ENCODE assay signal across 16 mouse cellular contexts in genomic region chr12:84912652-84913104, GRCm38 (mm10). TPM values are rescaled to one million over a fixed set of nuclear protein-coding genes. Genes with fewer than 3 reads are reported as not detected.
A peak's percentile ranks its signal among the peaks of the same experiment; 100 is the strongest.
DNase-seq lines count a peak whose midpoint lies in the region; ATAC-seq and TF ChIP-seq lines count a peak whose summit lies in the region.
"Had no signal": no experiment of that assay in that cellular context is flagged by ENCODE, and none has a peak within 500 bp of the region (broad histone marks: within the 10 kb centered on the region; RNA-seq: fewer than 3 reads in every experiment).

No protein-coding gene starts in this region.

- H3K79me2 ChIP-seq in heart, adult 2 months (replicated peaks; ENCODE audit: control insufficient read depth, insufficient read depth, low read length): no peaks in the 10 kb centered on the region

- DNase-seq in cerebellum, adult 9-10 months: peak; percentile 40
- DNase-seq in midbrain, postnatal 0 days (ENCODE audit: low spot score): peak; percentile 83
- DNase-seq in layer of hippocampus, postnatal 25 days (ENCODE audit: extremely low spot score in 1 of 2, low spot score in 1 of 2): no peak
- no peak for DNase-seq in heart, adult 2 months
- DNase-seq: kidney, adult 11 months; kidney, postnatal 36 days; liver; thymus, postnatal 14 days had no signal

- H3K27ac ChIP-seq in heart, embryonic 11.5 days (ENCODE audit: low read depth, low read length): no peak overlapping the region
- no peak overlapping the region for H3K27ac ChIP-seq in heart, embryonic 12.5 days (ENCODE audit: poor library complexity, severe bottlenecking)
- H3K27ac ChIP-seq in midbrain, embryonic 15.5 days: no peak overlapping the region
- H3K27ac ChIP-seq in midbrain, embryonic 13.5 days: no peak overlapping the region
- H3K27ac ChIP-seq in midbrain, postnatal 0 days (ENCODE audit: low read depth, low read length): no peak overlapping the region
- no peak overlapping the region for H3K27ac ChIP-seq in heart, adult 2 months
- H3K27ac ChIP-seq: embryonic facial prominence, embryonic 15.5 days; left cerebral cortex, adult 2 months had no signal

- ATAC-seq in heart, embryonic 11.5 days (replicated peaks; ENCODE audit: insufficient number of reproducible peaks, low FRiP score, low TSS enrichment): no peak
- ATAC-seq in heart, embryonic 12.5 days (ENCODE audit: insufficient number of reproducible peaks, low FRiP score): no peak
- 0 out of 2 replicates have a peak, but pooled peaks have one; percentile 37 for ATAC-seq in midbrain, embryonic 15.5 days (replicated peaks)
- no peak for ATAC-seq in midbrain, embryonic 13.5 days
- ATAC-seq in midbrain, postnatal 0 days (ENCODE audit: low FRiP score): peak; percentile 68

- no peak for TF ChIP-seq POLR2A in heart, adult 2 months (IDR thresholded peaks at IDR 0.05; ENCODE audit: insufficient read depth, low read depth, low read length)

- 0 out of 2 replicates have a peak, but pooled peaks cover 3% of the 10 kb centered on the region for H3K36me3 ChIP-seq in heart, embryonic 11.5 days (ENCODE audit: control insufficient read depth, insufficient read depth, low read length)
- peaks cover 7% of the 10 kb centered on the region; the same call in 1 of the 2 replicates for H3K36me3 ChIP-seq in heart, embryonic 12.5 days
- H3K36me3 ChIP-seq in midbrain, embryonic 15.5 days (replicated peaks): peaks cover 3% of the 10 kb centered on the region; the same call in 1 of the 2 replicates
- peaks cover 14% of the 10 kb centered on the region for H3K36me3 ChIP-seq in midbrain, embryonic 13.5 days
- peaks cover 5% of the 10 kb centered on the region; the same call in 1 of the 2 replicates for H3K36me3 ChIP-seq in midbrain, postnatal 0 days (ENCODE audit: insufficient read depth, low read length)
- H3K36me3 ChIP-seq in heart, adult 2 months (ENCODE audit: control insufficient read depth, insufficient read depth, low read length): no peaks in the 10 kb centered on the region

- no peaks in the 10 kb centered on the region for H3K27me3 ChIP-seq in heart, embryonic 11.5 days (ENCODE audit: control insufficient read depth, insufficient read depth, low read length)
- H3K27me3 ChIP-seq in heart, embryonic 12.5 days (replicated peaks): no peaks in the 10 kb centered on the region
- H3K27me3 ChIP-seq in midbrain, embryonic 15.5 days (replicated peaks): no peaks in the 10 kb centered on the region
- no peaks in the 10 kb centered on the region for H3K27me3 ChIP-seq in midbrain, embryonic 13.5 days
- H3K27me3 ChIP-seq in midbrain, postnatal 0 days (ENCODE audit: insufficient read depth, low read length): no peaks in the 10 kb centered on the region
- no peaks in the 10 kb centered on the region for H3K27me3 ChIP-seq in heart, adult 2 months (ENCODE audit: control insufficient read depth, insufficient read depth, low read length)
- H3K27me3 ChIP-seq: embryonic facial prominence, embryonic 15.5 days had no signal

- H3K9ac ChIP-seq in heart, embryonic 11.5 days (ENCODE audit: low read depth, low read length): 0 out of 2 replicates have a peak overlapping the region, but pooled peaks have one; percentile 40
- no peak overlapping the region for H3K9ac ChIP-seq in heart, embryonic 12.5 days
- no peak overlapping the region for H3K9ac ChIP-seq in midbrain, embryonic 15.5 days
- H3K9ac ChIP-seq in midbrain, embryonic 13.5 days (replicated peaks): no peak overlapping the region
- H3K9ac ChIP-seq in midbrain, postnatal 0 days (replicated peaks; ENCODE audit: low read length, poor library complexity, severe bottlenecking): no peak overlapping the region
- no peak overlapping the region for H3K9ac ChIP-seq in heart, adult 2 months (ENCODE audit: low read depth, low read length)
- H3K9ac ChIP-seq: embryonic facial prominence, embryonic 15.5 days had no signal

- peaks cover 2% of the 10 kb centered on the region for H3K4me1 ChIP-seq in heart, embryonic 11.5 days (ENCODE audit: control insufficient read depth, insufficient read depth, low read length)
- H3K4me1 ChIP-seq in heart, embryonic 12.5 days (replicated peaks): peaks cover 12% of the 10 kb centered on the region
- peaks cover 1% of the 10 kb centered on the region; the same call in 1 of the 2 replicates for H3K4me1 ChIP-seq in midbrain, embryonic 15.5 days
- peaks cover 2% of the 10 kb centered on the region; the same call in 1 of the 2 replicates for H3K4me1 ChIP-seq in midbrain, embryonic 13.5 days (replicated peaks)
- H3K4me1 ChIP-seq in midbrain, postnatal 0 days (ENCODE audit: insufficient read depth, low read length): no peaks in the 10 kb centered on the region
- H3K4me1 ChIP-seq in heart, adult 2 months (ENCODE audit: control insufficient read depth, insufficient read depth, low read length): peaks cover 2% of the 10 kb centered on the region

- TF ChIP-seq EP300 in heart, adult 2 months (IDR thresholded peaks at IDR 0.05; ENCODE audit: insufficient read depth, low read depth, low read length): no peak

- 86% methylated on average over 4 of the region's 4 CpGs for WGBS in heart, embryonic 11.5 days (ENCODE audit: insufficient replicate concordance)
- 78% methylated on average over 4 of the region's 4 CpGs for WGBS in heart, embryonic 12.5 days
- WGBS in midbrain, embryonic 15.5 days: 83% methylated on average over 4 of the region's 4 CpGs
- WGBS in midbrain, embryonic 13.5 days: 89% methylated on average over 4 of the region's 4 CpGs
- WGBS in midbrain, postnatal 0 days: 80% methylated on average over 4 of the region's 4 CpGs
- 77% methylated on average over 4 of the region's 4 CpGs for WGBS in heart, adult 2 months

- intact Hi-C loops in heart, adult 2 months (cut with DNase I): no loop called here

- no peak overlapping the region for H3K4me2 ChIP-seq in heart, embryonic 11.5 days
- no peak overlapping the region for H3K4me2 ChIP-seq in heart, embryonic 12.5 days
- H3K4me2 ChIP-seq in midbrain, embryonic 15.5 days: no peak overlapping the region
- no peak overlapping the region for H3K4me2 ChIP-seq in midbrain, embryonic 13.5 days (replicated peaks)
- H3K4me2 ChIP-seq in midbrain, postnatal 0 days (ENCODE audit: low read depth, low read length, poor library complexity, severe bottlenecking): no peak overlapping the region
- H3K4me2 ChIP-seq: embryonic facial prominence, embryonic 15.5 days had no signal

- TF ChIP-seq CTCF in midbrain, postnatal 0 days (IDR thresholded peaks at IDR 0.05): no peak
- no peak for TF ChIP-seq CTCF in heart, adult 2 months (IDR thresholded peaks at IDR 0.05)

- H3K9me3 ChIP-seq in heart, embryonic 11.5 days (replicated peaks; ENCODE audit: control insufficient read depth, low read length): no peaks in the 10 kb centered on the region
- no peaks in the 10 kb centered on the region for H3K9me3 ChIP-seq in heart, embryonic 12.5 days (replicated peaks)
- H3K9me3 ChIP-seq in midbrain, embryonic 15.5 days: no peaks in the 10 kb centered on the region
- no peaks in the 10 kb centered on the region for H3K9me3 ChIP-seq in midbrain, embryonic 13.5 days
- no peaks in the 10 kb centered on the region for H3K9me3 ChIP-seq in midbrain, postnatal 0 days (ENCODE audit: low read length)
- H3K9me3 ChIP-seq: embryonic facial prominence, embryonic 15.5 days had no signal

- no peak overlapping the region for H3K4me3 ChIP-seq in heart, embryonic 11.5 days (ENCODE audit: low read depth, low read length)
- H3K4me3 ChIP-seq in heart, embryonic 12.5 days: no peak overlapping the region
- H3K4me3 ChIP-seq in midbrain, embryonic 15.5 days: no peak overlapping the region
- no peak overlapping the region for H3K4me3 ChIP-seq in midbrain, embryonic 13.5 days (replicated peaks)
- H3K4me3 ChIP-seq in midbrain, postnatal 0 days (ENCODE audit: low read depth, low read length): no peak overlapping the region
- no peak overlapping the region for H3K4me3 ChIP-seq in heart, adult 2 months
- H3K4me3 ChIP-seq: embryonic facial prominence, embryonic 15.5 days; left cerebral cortex, adult 2 months had no signal

RNA-seq across cellular contexts. Expression of gene Ltbp2, which starts 36.3 kb away (rescaled TPM):
- polyA plus RNA-seq in heart, embryonic 11.5 days (2014; fragmentation: Nextera tagmentation; extraction: Ambion mirVana): 0.21 and 0.37 TPM in 2 replicates
- polyA plus RNA-seq in heart, embryonic 12.5 days (2016; fragmentation: Nextera tagmentation; extraction: Ambion mirVana): 0.50 and 0.68 TPM in 2 replicates
- polyA plus RNA-seq in midbrain, embryonic 15.5 days (2015; fragmentation: Nextera tagmentation; extraction: Ambion mirVana): 0.25 and 0.32 TPM in 2 replicates
- polyA plus RNA-seq in midbrain, embryonic 13.5 days (2015; fragmentation: Nextera tagmentation; extraction: Ambion mirVana): 0.13 TPM in 1 of 2 replicates, not detected in the other
- 0.28 and 4.0 TPM in 2 replicates for total RNA-seq in midbrain, postnatal 0 days (2014; rRNA removed)
- polyA plus RNA-seq in midbrain, postnatal 0 days (2015; fragmentation: Nextera tagmentation; extraction: Ambion mirVana): 0.10 and 0.14 TPM in 2 replicates
- under 1 TPM; 0.20 to 0.45 TPM for total RNA-seq in layer of hippocampus, postnatal 25 days (2021)
- total RNA-seq in heart, adult 2 months (2021): 1 to 10 TPM in 1 of 2 experiments, under 1 TPM in 1; 0.99 to 2.3 TPM
- 5.6 TPM in 2 replicates for polyA plus RNA-seq in heart, adult 2 months (2012; rRNA removed)
- total RNA-seq: common myeloid progenitor, adult 5-6 weeks; granulocyte monocyte progenitor cell, adult 5-6 weeks had no signal

RNA-seq across cellular contexts. Expression of gene Fcf1, which starts 58.0 kb away (rescaled TPM):
- 92.3 and 102 TPM in 2 replicates for polyA plus RNA-seq in heart, embryonic 11.5 days (2014; fragmentation: Nextera tagmentation; extraction: Ambion mirVana)
- 79.4 and 80.3 TPM in 2 replicates for polyA plus RNA-seq in heart, embryonic 12.5 days (2016; fragmentation: Nextera tagmentation; extraction: Ambion mirVana)
- polyA plus RNA-seq in midbrain, embryonic 15.5 days (2015; fragmentation: Nextera tagmentation; extraction: Ambion mirVana): 79.5 and 81.8 TPM in 2 replicates
- 128 and 130 TPM in 2 replicates for polyA plus RNA-seq in midbrain, embryonic 13.5 days (2015; fragmentation: Nextera tagmentation; extraction: Ambion mirVana)
- 17.9 and 28.6 TPM in 2 replicates for total RNA-seq in midbrain, postnatal 0 days (2014; rRNA removed)
- 62.9 and 64.3 TPM in 2 replicates for polyA plus RNA-seq in midbrain, postnatal 0 days (2015; fragmentation: Nextera tagmentation; extraction: Ambion mirVana)
- total RNA-seq in layer of hippocampus, postnatal 25 days (2021): 10 to 100 TPM; 35.0 to 36.0 TPM
- total RNA-seq in heart, adult 2 months (2021): 10 to 100 TPM; 31.8 to 35.1 TPM
- 28.1 and 54.1 TPM in 2 replicates for polyA plus RNA-seq in heart, adult 2 months (2012; rRNA removed)

RNA-seq across cellular contexts. Expression of gene Arel1, which starts 58.0 kb away (rescaled TPM):
- polyA plus RNA-seq in heart, embryonic 11.5 days (2014; fragmentation: Nextera tagmentation; extraction: Ambion mirVana): 13.1 and 16.1 TPM in 2 replicates
- 14.4 and 15.4 TPM in 2 replicates for polyA plus RNA-seq in heart, embryonic 12.5 days (2016; fragmentation: Nextera tagmentation; extraction: Ambion mirVana)
- 34.5 and 36.6 TPM in 2 replicates for polyA plus RNA-seq in midbrain, embryonic 15.5 days (2015; fragmentation: Nextera tagmentation; extraction: Ambion mirVana)
- 27.8 and 32.9 TPM in 2 replicates for polyA plus RNA-seq in midbrain, embryonic 13.5 days (2015; fragmentation: Nextera tagmentation; extraction: Ambion mirVana)
- 101 and 104 TPM in 2 replicates for total RNA-seq in midbrain, postnatal 0 days (2014; rRNA removed)
- polyA plus RNA-seq in midbrain, postnatal 0 days (2015; fragmentation: Nextera tagmentation; extraction: Ambion mirVana): 31.7 and 33.8 TPM in 2 replicates
- 100 to 1,000 TPM; 115 to 117 TPM for total RNA-seq in layer of hippocampus, postnatal 25 days (2021)
- total RNA-seq in heart, adult 2 months (2021): 10 to 100 TPM; 34.9 to 45.2 TPM
- 29.5 and 45.9 TPM in 2 replicates for polyA plus RNA-seq in heart, adult 2 months (2012; rRNA removed)

Comparison
In these comparisons a context has a peak if more than half of its experiments do, and no peak if none do; other contexts are left out.
1. ATAC-seq: peak in midbrain, embryonic 15.5 days (single experiment) and midbrain, postnatal 0 days (single experiment); none in heart, embryonic 11.5 days (single experiment), heart, embryonic 12.5 days (single experiment) and midbrain, embryonic 13.5 days (single experiment).
2. DNase-seq: peak in cerebellum, adult 9-10 months (single experiment) and midbrain, postnatal 0 days (single experiment); none in layer of hippocampus, postnatal 25 days (0 of 2) and heart, adult 2 months (0 of 2).